ENCODE assay signal across 20 mouse cellular contexts in the genomic region with DNA sequence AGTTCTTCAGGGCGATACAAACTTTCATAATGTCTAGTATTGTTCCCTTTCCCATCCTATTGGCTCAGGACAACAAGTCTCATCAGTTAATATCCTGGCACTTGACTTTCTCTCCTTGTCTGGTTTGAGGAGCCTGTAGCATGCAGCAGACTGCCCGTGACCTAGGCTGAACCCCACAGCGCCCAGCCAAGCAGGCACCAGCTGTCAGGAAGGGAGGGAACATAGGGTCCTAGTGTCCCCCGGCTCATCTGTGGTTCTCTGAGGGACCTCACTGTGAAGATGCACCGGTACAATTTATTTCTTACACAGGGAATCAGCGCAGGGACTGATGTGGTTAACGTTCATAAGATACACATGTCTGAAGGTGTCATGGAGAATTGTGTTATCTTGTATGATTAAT. TPM values are rescaled to one million over a fixed set of nuclear protein-coding genes. Genes with fewer than 3 reads are reported as not detected.
DNase-seq lines count a peak whose midpoint lies in the region; ATAC-seq lines count a peak whose summit lies in the region.
"Had no signal": no experiment of that assay in that cellular context is flagged by ENCODE, and none has a peak within 500 bp of the region (broad histone marks: within the 10 kb centered on the region; RNA-seq: fewer than 3 reads in every experiment).

No protein-coding gene starts in this region.

- H3K27me3 ChIP-seq in hindbrain, embryonic 11.5 days (ENCODE audit: control insufficient read depth, insufficient read depth, low read length): no peaks in the 10 kb centered on the region
- no peaks in the 10 kb centered on the region for H3K27me3 ChIP-seq in hindbrain, embryonic 16.5 days (replicated peaks; ENCODE audit: control insufficient read depth, insufficient read depth, low read length)
- H3K27me3 ChIP-seq: embryonic facial prominence, embryonic 13.5 days; heart, embryonic 13.5 days; neural tube, embryonic 13.5 days had no signal

- H3K4me2 ChIP-seq in hindbrain, embryonic 11.5 days (replicated peaks; ENCODE audit: low read depth, low read length): no peak overlapping the region
- H3K4me2 ChIP-seq in hindbrain, embryonic 16.5 days (ENCODE audit: low read length): no peak overlapping the region
- H3K4me2 ChIP-seq: embryonic facial prominence, embryonic 13.5 days; heart, embryonic 13.5 days; limb, embryonic 13.5 days; midbrain, embryonic 12.5 days; neural tube, embryonic 13.5 days had no signal

- H3K9ac ChIP-seq in hindbrain, embryonic 11.5 days (ENCODE audit: low read depth, low read length): no peak overlapping the region
- no peak overlapping the region for H3K9ac ChIP-seq in hindbrain, embryonic 16.5 days (ENCODE audit: low read depth, low read length)
- H3K9ac ChIP-seq: embryonic facial prominence, embryonic 13.5 days; heart, embryonic 13.5 days; limb, embryonic 13.5 days; liver, embryonic 14.5 days; midbrain, embryonic 12.5 days; neural tube, embryonic 13.5 days had no signal

- H3K4me3 ChIP-seq in hindbrain, embryonic 11.5 days (ENCODE audit: low read depth, low read length): no peak overlapping the region
- no peak overlapping the region for H3K4me3 ChIP-seq in hindbrain, embryonic 16.5 days (ENCODE audit: low read length)
- H3K4me3 ChIP-seq: embryonic facial prominence, embryonic 13.5 days; heart, embryonic 13.5 days; limb, embryonic 13.5 days; midbrain, embryonic 12.5 days; neural tube, embryonic 13.5 days had no signal

- H3K9me3 ChIP-seq in hindbrain, embryonic 11.5 days (ENCODE audit: control insufficient read depth, low read length): no peaks in the 10 kb centered on the region
- H3K9me3 ChIP-seq in hindbrain, embryonic 16.5 days (ENCODE audit: control insufficient read depth, low read length): no peaks in the 10 kb centered on the region
- H3K9me3 ChIP-seq: embryonic facial prominence, embryonic 13.5 days; G1E; heart, embryonic 13.5 days; limb, embryonic 13.5 days; midbrain, embryonic 12.5 days; neural tube, embryonic 13.5 days had no signal

- peak; percentile 11 for DNase-seq in adrenal gland, postnatal 14 days
- DNase-seq in adrenal gland, postnatal 25 days: no peak
- peak; percentile 18 for DNase-seq in hindbrain, embryonic 11.5 days (ENCODE audit: low spot score)
- peak; percentile 25 for DNase-seq in lung, postnatal 25 days (ENCODE audit: low spot score)
- DNase-seq in lung, postnatal 36 days: no peak
- peak; percentile 44 for DNase-seq in retina, embryonic 14.5 days (ENCODE audit: low spot score)
- DNase-seq in kidney, adult 9 months: no peak
- DNase-seq: heart, postnatal 4 days; kidney, postnatal 14 days had no signal

- 62% methylated on average over 7 of the region's 7 CpGs for WGBS in hindbrain, embryonic 11.5 days
- WGBS in hindbrain, embryonic 16.5 days: 53% methylated on average over 7 of the region's 7 CpGs

- no peak for ATAC-seq in hindbrain, embryonic 11.5 days (ENCODE audit: low FRiP score)
- no peak for ATAC-seq in hindbrain, embryonic 16.5 days
- ATAC-seq: CD4-positive, CD25-positive, alpha-beta regulatory T cell, adult 4 months; intestine, postnatal 0 days had no signal

- no peak overlapping the region for H3K27ac ChIP-seq in hindbrain, embryonic 11.5 days (ENCODE audit: low read depth, low read length)
- H3K27ac ChIP-seq in hindbrain, embryonic 16.5 days (ENCODE audit: low read depth, low read length): no peak overlapping the region
- H3K27ac ChIP-seq: embryonic facial prominence, embryonic 13.5 days; heart, embryonic 13.5 days; limb, embryonic 13.5 days; liver, embryonic 14.5 days; midbrain, embryonic 12.5 days; neural tube, embryonic 13.5 days; stomach, postnatal 0 days had no signal

- H3K4me1 ChIP-seq in hindbrain, embryonic 11.5 days (replicated peaks; ENCODE audit: control insufficient read depth, insufficient read depth, low read length): no peaks in the 10 kb centered on the region
- H3K4me1 ChIP-seq in hindbrain, embryonic 16.5 days (ENCODE audit: control insufficient read depth, insufficient read depth, low read depth, low read length): no peaks in the 10 kb centered on the region
- H3K4me1 ChIP-seq: limb, embryonic 13.5 days; midbrain, embryonic 12.5 days had no signal

- H3K36me3 ChIP-seq in hindbrain, embryonic 11.5 days (ENCODE audit: control insufficient read depth, insufficient read depth, low read length): no peaks in the 10 kb centered on the region
- H3K36me3 ChIP-seq in hindbrain, embryonic 16.5 days (ENCODE audit: control insufficient read depth, insufficient read depth, low read length): no peaks in the 10 kb centered on the region
- H3K36me3 ChIP-seq: embryonic facial prominence, embryonic 13.5 days; G1E; heart, embryonic 13.5 days; limb, embryonic 13.5 days; midbrain, embryonic 12.5 days; neural tube, embryonic 13.5 days had no signal

RNA-seq across cellular contexts. Expression of gene Il1rl2, which starts 52.3 kb away (rescaled TPM):
- 3.6 and 4.4 TPM in 2 replicates for total RNA-seq in adrenal gland, postnatal 14 days (2021)
- 0.95 and 1.4 TPM in 2 replicates for total RNA-seq in adrenal gland, postnatal 25 days (2021)
- 1.2 and 1.6 TPM in 2 replicates for polyA plus RNA-seq in hindbrain, embryonic 11.5 days (2014; fragmentation: Nextera tagmentation; extraction: Ambion mirVana)
- 0.79 and 1.1 TPM in 2 replicates for polyA plus RNA-seq in hindbrain, embryonic 16.5 days (2015; fragmentation: Nextera tagmentation; extraction: Ambion mirVana)

RNA-seq across cellular contexts. Expression of gene Il1rl1, which starts 52.6 kb away (rescaled TPM):
- total RNA-seq in adrenal gland, postnatal 14 days (2021): 2.2 and 3.4 TPM in 2 replicates
- total RNA-seq in adrenal gland, postnatal 25 days (2021): 0.18 and 0.29 TPM in 2 replicates
- polyA plus RNA-seq in hindbrain, embryonic 11.5 days (2014; fragmentation: Nextera tagmentation; extraction: Ambion mirVana): 0.08 and 0.36 TPM in 2 replicates
- polyA plus RNA-seq in hindbrain, embryonic 16.5 days (2015; fragmentation: Nextera tagmentation; extraction: Ambion mirVana): 0.04 and 0.08 TPM in 2 replicates
- polyA plus RNA-seq: midbrain, embryonic 12.5 days; neural tube, embryonic 13.5 days had no signal

Comparison
In these comparisons a context has a peak if more than half of its experiments do, and no peak if none do; other contexts are left out.
1. DNase-seq: peak in adrenal gland, postnatal 14 days (single experiment), hindbrain, embryonic 11.5 days (single experiment), lung, postnatal 25 days (single experiment) and retina, embryonic 14.5 days (single experiment); none in adrenal gland, postnatal 25 days (single experiment), lung, postnatal 36 days (single experiment) and kidney, adult 9 months (single experiment).